Mouse (Mus musculus) mature B cell (primary cell): ENCODE results near the gene Trip12.

Experiments used
- in situ Hi-C: fragments of 300-500 bp; cut with MboI; formaldehyde crosslinking; loops from 2 replicates; pipeline ENCODE4 v1.14.3; 2019

Trip12 gene

GRCm38 (mm10) chr1:84795335-84795734, 45.0 kb downstream of the Trip12 start:
- in situ Hi-C loops: no loop called here

- in situ Hi-C loops: no loop called here
Observed at GRCm38 (mm10) chr1:84791393-84791792, 48.9 kb downstream of the Trip12 start.

- in situ Hi-C loops: no loop called here
Observed at GRCm38 (mm10) chr1:84780630-84781029, 59.7 kb downstream of the Trip12 start.

GRCm38 (mm10) chr1:84777455-84777854, 62.9 kb downstream of the Trip12 start:
- in situ Hi-C loops: no loop called here

GRCm38 (mm10) chr1:84758843-84759242, 81.5 kb downstream of the Trip12 start:
- in situ Hi-C loops: no loop called here

GRCm38 (mm10) chr1:84742156-84742555, 98.2 kb downstream of the Trip12 start:
- in situ Hi-C loops: no loop called here

- in situ Hi-C loops: no loop called here
Observed at GRCm38 (mm10) chr1:84740080-84740479, 100.2 kb downstream of the Trip12 start.

GRCm38 (mm10) chr1:84737097-84737496, 103.2 kb downstream of the Trip12 start:
- in situ Hi-C loops: no loop called here

- in situ Hi-C loops: no loop called here
Observed at GRCm38 (mm10) chr1:84733799-84734198, 106.5 kb downstream of the Trip12 start.

GRCm38 (mm10) chr1:84731763-84732162, 108.6 kb downstream of the Trip12 start:
- in situ Hi-C loops: no loop called here

- in situ Hi-C loops: no loop called here
Observed at GRCm38 (mm10) chr1:84722841-84723240, 117.5 kb downstream of the Trip12 start.

GRCm38 (mm10) chr1:84722371-84722770, 117.9 kb downstream of the Trip12 start:
- in situ Hi-C loops: no loop called here

- in situ Hi-C loops: no loop called here
Observed at GRCm38 (mm10) chr1:84721942-84722341, 118.4 kb downstream of the Trip12 start.

- in situ Hi-C loops: no loop called here
Observed at GRCm38 (mm10) chr1:84709810-84710785, 130.2 kb downstream of the Trip12 start.

- in situ Hi-C loops: no loop called here
Observed at GRCm38 (mm10) chr1:84709406-84709805, 130.9 kb downstream of the Trip12 start.

GRCm38 (mm10) chr1:84700254-84700653, 140.1 kb downstream of the Trip12 start:
- in situ Hi-C loops: no loop called here

- in situ Hi-C loops: no loop called here
Observed at GRCm38 (mm10) chr1:84697136-84697535, 143.2 kb downstream of the Trip12 start.

- in situ Hi-C loops: no loop called here
Observed at GRCm38 (mm10) chr1:84695517-84696411, 144.6 kb downstream of the Trip12 start, which contains the start of gene Dner. TSS of gene Dner (minus strand) at chr1:84696221.

GRCm38 (mm10) chr1:84694688-84695474, 145.4 kb downstream of the Trip12 start:
- in situ Hi-C loops: no loop called here

- in situ Hi-C loops: no loop called here
Observed at GRCm38 (mm10) chr1:84677910-84678309, 162.4 kb downstream of the Trip12 start.
